ENCODE assay signal across 29 mouse cellular contexts in the genomic region with DNA sequence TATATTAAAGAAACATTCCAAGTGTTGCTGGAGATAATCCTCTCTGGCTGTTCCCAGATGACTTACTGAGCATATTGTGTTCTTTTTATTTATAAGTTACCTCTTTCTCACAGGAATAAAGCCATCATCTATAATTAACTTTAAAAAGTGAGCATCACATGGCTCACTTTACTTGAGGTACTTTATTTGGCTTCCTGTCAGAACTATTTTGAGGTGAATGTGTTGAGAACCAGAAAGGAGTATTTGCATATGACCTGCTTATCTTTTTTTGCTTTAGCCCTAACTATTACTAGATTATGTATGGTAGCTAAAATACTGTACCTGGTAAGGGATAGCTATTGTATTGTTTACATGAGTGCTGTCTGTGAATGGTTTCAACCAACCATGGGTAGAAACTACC.
"Had no signal": no experiment of that assay in that cellular context is flagged by ENCODE, and none has a peak within 500 bp of the region (broad histone marks: within the 10 kb centered on the region; RNA-seq: fewer than 3 reads in every experiment).

No protein-coding gene starts in this region.

- H3K9ac ChIP-seq: limb, embryonic 12.5 days; limb, embryonic 13.5 days; limb, embryonic 15.5 days; liver, embryonic 12.5 days; liver, embryonic 13.5 days; liver, embryonic 14.5 days; liver, embryonic 15.5 days; liver, postnatal 0 days; lung, embryonic 14.5 days; lung, embryonic 15.5 days; midbrain, embryonic 12.5 days; midbrain, embryonic 13.5 days; midbrain, embryonic 15.5 days had no signal

- H3K27ac ChIP-seq: limb, embryonic 10.5 days; limb, embryonic 12.5 days; limb, embryonic 13.5 days; limb, embryonic 15.5 days; liver, embryonic 12.5 days; liver, embryonic 13.5 days; liver, embryonic 14.5 days; liver, embryonic 15.5 days; lung, embryonic 15.5 days; macrophage; midbrain, embryonic 10.5 days; midbrain, embryonic 12.5 days; midbrain, embryonic 13.5 days; midbrain, embryonic 15.5 days had no signal

- H3K4me3 ChIP-seq: limb, embryonic 10.5 days; limb, embryonic 12.5 days; limb, embryonic 13.5 days; limb, embryonic 15.5 days; liver, embryonic 12.5 days; liver, embryonic 13.5 days; liver, embryonic 15.5 days; lung, embryonic 15.5 days; megakaryocyte, embryonic 14.5 days; midbrain, embryonic 10.5 days; midbrain, embryonic 12.5 days; midbrain, embryonic 13.5 days; midbrain, embryonic 15.5 days; myocyte had no signal

- H3K4me2 ChIP-seq: limb, embryonic 12.5 days; limb, embryonic 13.5 days; limb, embryonic 15.5 days; liver, embryonic 11.5 days; liver, embryonic 12.5 days; liver, embryonic 13.5 days; liver, embryonic 15.5 days; lung, embryonic 14.5 days; lung, embryonic 15.5 days; midbrain, embryonic 11.5 days; midbrain, embryonic 12.5 days; midbrain, embryonic 13.5 days; midbrain, embryonic 15.5 days had no signal

- H3K36me3 ChIP-seq: limb, embryonic 10.5 days; limb, embryonic 12.5 days; limb, embryonic 13.5 days; limb, embryonic 15.5 days; liver, embryonic 12.5 days; liver, embryonic 13.5 days; liver, embryonic 15.5 days; lung, embryonic 15.5 days; midbrain, embryonic 10.5 days; midbrain, embryonic 12.5 days; midbrain, embryonic 13.5 days; midbrain, embryonic 15.5 days had no signal

- H3K4me1 ChIP-seq: limb, embryonic 10.5 days; limb, embryonic 12.5 days; limb, embryonic 13.5 days; limb, embryonic 15.5 days; liver, embryonic 13.5 days; lung, embryonic 15.5 days; megakaryocyte, embryonic 14.5 days; midbrain, embryonic 10.5 days; midbrain, embryonic 12.5 days; midbrain, embryonic 13.5 days; midbrain, embryonic 15.5 days had no signal

- H3K9me3 ChIP-seq: limb, embryonic 10.5 days; limb, embryonic 12.5 days; limb, embryonic 13.5 days; limb, embryonic 15.5 days; liver, embryonic 12.5 days; liver, embryonic 13.5 days; liver, embryonic 15.5 days; lung, embryonic 15.5 days; megakaryocyte, embryonic 14.5 days; midbrain, embryonic 10.5 days; midbrain, embryonic 12.5 days; midbrain, embryonic 13.5 days; midbrain, embryonic 15.5 days had no signal

- H3K27me3 ChIP-seq: limb, embryonic 12.5 days; limb, embryonic 13.5 days; limb, embryonic 15.5 days; liver, embryonic 12.5 days; liver, embryonic 13.5 days; liver, embryonic 15.5 days; lung, embryonic 15.5 days; megakaryocyte, embryonic 14.5 days; midbrain, embryonic 12.5 days; midbrain, embryonic 13.5 days; midbrain, embryonic 15.5 days had no signal

- DNase-seq: left cerebral cortex, postnatal 4 days; liver; liver, embryonic 13.5 days; liver, postnatal 0 days; lung, adult 18-20 months; lung, adult 2 months; lung, embryonic 14.5 days; lung, postnatal 10 days; lung, postnatal 14 days; lung, postnatal 36 days; lung, postnatal 4 days; midbrain, embryonic 14.5 days had no signal
